Mouse (Mus musculus) left cerebral cortex, postnatal 25 days (tissue): ENCODE data around the gene Sprr3. TPM values are rescaled to one million over a fixed set of nuclear protein-coding genes. Genes with fewer than 3 reads are reported as not detected.

Experiments used
- total RNA-seq, 2 experiments: library from RNA; stranded (reverse); gene quantifications; 2 replicates each; pipeline ENCODE4 v1.2.3; 2021

Gene Sprr3
- total RNA-seq, 2 experiments from 2014 or later, result not detected

Other genes starting within 250 kb of the Sprr3 start
- not detected for gene Sprr2a1, start 242.9 kb downstream of the Sprr3 start, total RNA-seq
- not detected for gene Sprr2a2, start 242.8 kb downstream of the Sprr3 start, total RNA-seq
- not detected for gene Sprr2a3, start 173.3 kb downstream of the Sprr3 start, total RNA-seq
- gene Sprr2b, start 142.1 kb downstream of the Sprr3 start, total RNA-seq, result not detected
- not detected for gene Sprr2d, start 119.6 kb downstream of the Sprr3 start, total RNA-seq
- not detected for gene Sprr2e, start 106.6 kb downstream of the Sprr3 start, total RNA-seq
- gene Sprr2f, start 93.5 kb downstream of the Sprr3 start, total RNA-seq, result not detected
- gene Sprr2h, start 73.0 kb downstream of the Sprr3 start, total RNA-seq, result not detected
- not detected for gene Sprr2i, start 50.7 kb downstream of the Sprr3 start, total RNA-seq
- not detected for gene Sprr2j-ps, start 40.6 kb downstream of the Sprr3 start, total RNA-seq
- 1 to 10 TPM; 3.5 to 3.9 TPM for gene Gm9774, start 29.3 kb downstream of the Sprr3 start, total RNA-seq
- gene Sprr2k, start 26.1 kb downstream of the Sprr3 start, total RNA-seq, result not detected
- gene Sprr1b, start 19.9 kb downstream of the Sprr3 start, total RNA-seq, result not detected
- not detected for gene Sprr1a, start 27.2 kb upstream of the Sprr3 start, total RNA-seq
- not detected for gene Sprr4, start 41.8 kb upstream of the Sprr3 start, total RNA-seq
- gene 2310046K23Rik, start 75.8 kb upstream of the Sprr3 start, total RNA-seq, result not detected
- gene Ivl, start 115.0 kb upstream of the Sprr3 start, total RNA-seq, result not detected
- not detected for gene Smcp, start 130.3 kb upstream of the Sprr3 start, total RNA-seq
- gene 2210017I01Rik, start 148.8 kb upstream of the Sprr3 start, total RNA-seq, result not detected
- not detected for gene Lce6a, start 162.9 kb upstream of the Sprr3 start, total RNA-seq
- gene Lce1a1, start 189.6 kb upstream of the Sprr3 start, total RNA-seq, result not detected
- gene Lce1b, start 198.2 kb upstream of the Sprr3 start, total RNA-seq, result not detected
- gene Lce1a2, start 211.6 kb upstream of the Sprr3 start, total RNA-seq, result not detected
- gene Lce1c, start 220.5 kb upstream of the Sprr3 start, total RNA-seq, result not detected
- not detected for gene Lce1d, start 228.5 kb upstream of the Sprr3 start, total RNA-seq